Comparison of ENCODE assay signal across 13 mouse cellular contexts in the genomic region with DNA sequence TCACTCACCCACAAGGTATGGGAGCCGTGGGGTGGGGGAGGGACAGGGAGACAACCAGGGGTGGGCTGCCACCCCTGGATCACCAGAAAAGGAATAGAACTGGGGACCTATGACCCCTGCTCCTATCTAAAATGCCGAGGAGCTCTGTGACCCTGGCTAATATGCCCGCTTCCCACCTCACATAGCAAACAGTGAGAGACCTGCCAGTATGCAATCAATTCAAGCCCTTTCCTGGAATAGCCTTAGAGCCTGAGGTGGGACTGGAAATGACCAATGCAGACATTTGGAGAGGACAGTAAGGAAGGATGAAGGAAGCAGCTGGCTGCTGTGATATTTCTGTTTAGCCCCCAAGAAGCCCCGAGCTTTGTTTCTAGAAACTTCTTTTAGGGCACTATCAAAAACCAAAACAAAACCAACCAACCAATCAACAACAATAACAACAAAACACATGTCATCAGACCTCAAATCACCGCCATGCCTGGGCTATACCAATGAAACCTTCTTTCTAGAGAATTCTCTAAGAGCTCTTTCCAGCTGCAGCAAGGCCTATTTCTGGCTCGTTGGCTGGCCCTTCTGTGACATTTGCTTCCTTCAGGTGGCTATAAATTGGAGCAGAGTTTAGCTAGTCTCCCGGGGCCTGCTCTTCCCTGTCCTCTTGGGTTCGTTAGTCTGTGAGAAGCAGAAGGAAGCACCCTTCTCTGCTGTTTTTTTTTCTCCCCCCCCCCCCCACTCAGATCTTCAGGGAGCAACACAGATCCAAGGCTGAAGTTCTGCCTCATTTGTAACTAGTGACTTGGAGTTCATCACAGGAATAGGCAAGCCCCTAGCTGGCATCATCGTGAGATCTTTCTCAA. TPM values are rescaled to one million over a fixed set of nuclear protein-coding genes. Genes with fewer than 3 reads are reported as not detected.
DNase-seq lines count a peak whose midpoint lies in the region; ATAC-seq and TF ChIP-seq lines count a peak whose summit lies in the region.
"Had no signal": no experiment of that assay in that cellular context is flagged by ENCODE, and none has a peak within 500 bp of the region (broad histone marks: within the 10 kb centered on the region; RNA-seq: fewer than 3 reads in every experiment).

No protein-coding gene starts in this region.

- peak overlapping the region; percentile 38 for H3K27ac ChIP-seq in kidney, postnatal 0 days

- peak; percentile 43 for DNase-seq in gastrocnemius, adult 18-20 months (ENCODE audit: low spot score)
- no peak for DNase-seq in gastrocnemius, postnatal 36 days
- peak; percentile 62 for DNase-seq in kidney, postnatal 0 days (ENCODE audit: low spot score)
- DNase-seq in kidney, adult 18-20 months = no peak
- peak; percentile 61 for DNase-seq in heart, adult 8-10 months (ENCODE audit: low spot score)
- DNase-seq in kidney, postnatal 10 days = peak; percentile 57
- DNase-seq in c-Kit-positive CD71-positive TER-119-positive erythroid progenitor cells, embryonic 14.5 days (ENCODE audit: low spot score) = no peak
- DNase-seq in neural tube, embryonic 10.5 days (ENCODE audit: extremely low spot score, low spot score) = no peak
- DNase-seq: cerebellum, adult 2 months; embryo, embryonic 11 days; gastrocnemius, postnatal 10 days; thymus, adult 18-20 months had no signal

- intact Hi-C loops in gastrocnemius, postnatal 36 days (cut with DNase I) = loop anchor here (5.0 kb wide), 1 partner anchor 43 kb away; no protein-coding TSS in a partner anchor

- ATAC-seq in kidney, postnatal 0 days (replicated peaks; ENCODE audit: low FRiP score, low read depth) = no peak

- H3K4me2 ChIP-seq in kidney, postnatal 0 days (ENCODE audit: low read length) = no peak overlapping the region

- H3K27me3 ChIP-seq in kidney, postnatal 0 days (ENCODE audit: insufficient read depth, low read length) = no peaks in the 10 kb centered on the region

- no peaks in the 10 kb centered on the region for H3K36me3 ChIP-seq in kidney, postnatal 0 days (ENCODE audit: insufficient read depth, low read length)

- 52% methylated on average over 9 of the region's 9 CpGs for WGBS in kidney, postnatal 0 days

- no peak for TF ChIP-seq CTCF in kidney, postnatal 0 days (IDR thresholded peaks at IDR 0.05; ENCODE audit: low read depth)

- H3K4me1 ChIP-seq in kidney, postnatal 0 days (replicated peaks; ENCODE audit: insufficient read depth, low read length) = 0 out of 2 replicates have a peak, but pooled peaks cover 3% of the 10 kb centered on the region

- no peak overlapping the region for H3K4me3 ChIP-seq in kidney, postnatal 0 days (replicated peaks; ENCODE audit: low read depth, low read length)

- H3K9me3 ChIP-seq in kidney, postnatal 0 days (replicated peaks; ENCODE audit: low read length) = no peaks in the 10 kb centered on the region

- H3K9ac ChIP-seq in kidney, postnatal 0 days (ENCODE audit: low read depth, low read length) = no peak overlapping the region

RNA-seq across cellular contexts. Expression of gene Zfp366, which starts 45.2 kb away (rescaled TPM):
- 1 to 10 TPM; 3.8 to 3.9 TPM for total RNA-seq in gastrocnemius, adult 18-20 months (2021)
- 1 to 10 TPM; 2.8 to 3.8 TPM for total RNA-seq in gastrocnemius, postnatal 36 days (2021)
- polyA plus RNA-seq in kidney, postnatal 0 days (2015; fragmentation: Nextera tagmentation; extraction: Ambion mirVana) = 0.98 and 1.2 TPM in 2 replicates
- total RNA-seq in heart, adult 8-10 months (2022) = 10 to 100 TPM in 2 of 4 experiments, 1 to 10 TPM in 2; 7.9 to 12.2 (median 9.7) TPM
- total RNA-seq: monocyte, adult 5-6 weeks had no signal

Comparison
In these comparisons a context has a peak if more than half of its experiments do, and no peak if none do; other contexts are left out.
1. DNase-seq: peak in gastrocnemius, adult 18-20 months (single experiment), kidney, postnatal 0 days (single experiment), heart, adult 8-10 months (single experiment) and kidney, postnatal 10 days (single experiment); none in gastrocnemius, postnatal 36 days (0 of 2), kidney, adult 18-20 months (single experiment), c-Kit-positive CD71-positive TER-119-positive erythroid progenitor cells, embryonic 14.5 days (single experiment) and neural tube, embryonic 10.5 days (single experiment).